Mouse (Mus musculus) spleen, adult 2 months (tissue): Measurements from ENCODE around the gene Reln. TPM values are rescaled to one million over a fixed set of nuclear protein-coding genes. Genes with fewer than 3 reads are reported as not detected.

Experiments used
- DNase-seq, 2 experiments: peaks; one replicate each; pipeline versions ENCODE4 v3.0.0 to v3.0.0-alpha.2; 2012 to 2021; ENCODE audit warnings: low spot score in 2 of 2, low read depth in 1 of 2
- H3K27ac ChIP-seq: fragments of 200-500 bp; 2 replicates; pipeline ENCODE4 v1.5.1; 2012; ENCODE audit warnings: low read length, inconsistent platforms; ENCODE audit not compliant: insufficient read depth
- H3K27me3 ChIP-seq: fragments of 200-500 bp; 2 replicates; pipeline ENCODE4 v1.6.1; 2012; ENCODE audit warnings: mild to moderate bottlenecking, moderate library complexity, low read length, inconsistent platforms; ENCODE audit not compliant: control insufficient read depth, insufficient read depth
- H3K36me3 ChIP-seq: fragments of 200-500 bp; 2 replicates; pipeline ENCODE4 v1.6.1; 2012; ENCODE audit warnings: mild to moderate bottlenecking, low read length, inconsistent platforms; ENCODE audit not compliant: control insufficient read depth, insufficient read depth
- H3K4me1 ChIP-seq: fragments of 200-500 bp; 2 replicates; pipeline ENCODE4 v1.6.1; 2011; ENCODE audit warnings: inconsistent platforms; ENCODE audit not compliant: control insufficient read depth, insufficient read depth, insufficient read length
- H3K4me3 ChIP-seq: fragments of 200-500 bp; 2 replicates; pipeline ENCODE4 v1.5.1; 2011; ENCODE audit warnings: mild to moderate bottlenecking, inconsistent platforms; ENCODE audit not compliant: insufficient read depth, insufficient read length; ENCODE audit errors: extremely low read depth
- CTCF ChIP-seq: fragments of 200-500 bp; IDR thresholded peaks from 2 replicates; pipeline ENCODE4 v1.5.1; 2011; ENCODE audit warnings: mild to moderate bottlenecking, inconsistent platforms; ENCODE audit not compliant: insufficient read depth, insufficient read length, insufficient replicate concordance; ENCODE audit errors: extremely low read depth
- POLR2A ChIP-seq: fragments of 200-500 bp; IDR thresholded peaks from 2 replicates; pipeline ENCODE4 v1.6.1; 2011; ENCODE audit warnings: low read depth, low read length, inconsistent platforms
- WGBS: fragments of 180-500 bp; shearing (Covaris S2); methylation state at CpG from one replicate; pipeline ENCODE4 v1.1.7; 2018; 5-methylcytosine and 5-hydroxymethylcytosine counted together
- polyA plus RNA-seq: library from polyadenylated mRNA; depleted of rRNA; stranded (reverse); fragments of >200 nt; gene quantifications from 2 replicates; pipeline ENCODE4 v1.2.3, GENCODE M21; 2012

Gene Reln
- polyA plus RNA-seq, 1 experiment, result 3.8 TPM

GRCm38 (mm10) chr5:22094984-22095383 is 249.5 kb downstream of the Reln start:
- Histone ChIP-seq H3K36me3 (no peaks in the 10 kb centered on the region), H3K27ac (no peak overlapping the region), H3K27me3 (no peaks in the 10 kb centered on the region), H3K4me3 (no peak overlapping the region), H3K4me1 (no peaks in the 10 kb centered on the region)
- WGBS, result 94% methylated on average over 5 of the region's 5 CpGs
- no peak for DNase-seq
- TF ChIP-seq POLR2A, result no peak

- DNase-seq, result no peak
- WGBS, result 85% methylated on average over 5 of the region's 5 CpGs
- H3K4me3 ChIP-seq, result no peak overlapping the region
- no peak overlapping the region for H3K27ac ChIP-seq
- TF ChIP-seq POLR2A, result no peak
- TF ChIP-seq CTCF, result no peak
- H3K4me1 ChIP-seq, result no peaks in the 10 kb centered on the region
- no peaks in the 10 kb centered on the region for H3K27me3 ChIP-seq
- no peaks in the 10 kb centered on the region for H3K36me3 ChIP-seq
Observed at GRCm38 (mm10) chr5:22094043-22094442, 250.5 kb downstream of the Reln start.

- Histone ChIP-seq H3K4me1 (no peaks in the 10 kb centered on the region), H3K4me3 (no peak overlapping the region), H3K27me3 (no peaks in the 10 kb centered on the region), H3K36me3 (no peaks in the 10 kb centered on the region), H3K27ac (no peak overlapping the region)
- no peak for DNase-seq
- 86% methylated on average over 9 of the region's 9 CpGs for WGBS
- TF ChIP-seq CTCF (no peak), POLR2A (no peak)
Observed at GRCm38 (mm10) chr5:22093157-22093865, 251.2 kb downstream of the Reln start.

GRCm38 (mm10) chr5:22080468-22080986 is 264.0 kb downstream of the Reln start:
- TF ChIP-seq POLR2A (no peak), CTCF (no peak)
- no peak for DNase-seq
- no peaks in the 10 kb centered on the region for H3K27me3 ChIP-seq
- H3K27ac ChIP-seq, result no peak overlapping the region
- H3K4me3 ChIP-seq, result no peak overlapping the region
- H3K4me1 ChIP-seq, result no peaks in the 10 kb centered on the region
- H3K36me3 ChIP-seq, result no peaks in the 10 kb centered on the region
- 91% methylated on average over 6 of the region's 6 CpGs for WGBS

GRCm38 (mm10) chr5:22074971-22075370 is 269.5 kb downstream of the Reln start:
- no peak overlapping the region for H3K4me3 ChIP-seq
- H3K4me1 ChIP-seq, result no peaks in the 10 kb centered on the region
- no peaks in the 10 kb centered on the region for H3K27me3 ChIP-seq
- no peaks in the 10 kb centered on the region for H3K36me3 ChIP-seq
- no peak for TF ChIP-seq POLR2A
- no peak for TF ChIP-seq CTCF
- DNase-seq, result no peak
- 65% methylated on average over 5 of the region's 5 CpGs for WGBS
- no peak overlapping the region for H3K27ac ChIP-seq

GRCm38 (mm10) chr5:22072591-22072990 is 271.9 kb downstream of the Reln start:
- no peak for DNase-seq
- no peaks in the 10 kb centered on the region for H3K4me1 ChIP-seq
- H3K4me3 ChIP-seq, result no peak overlapping the region
- no peaks in the 10 kb centered on the region for H3K36me3 ChIP-seq
- 80% methylated on average over 6 of the region's 6 CpGs for WGBS
- no peak overlapping the region for H3K27ac ChIP-seq
- TF ChIP-seq POLR2A (no peak), CTCF (no peak)
- no peaks in the 10 kb centered on the region for H3K27me3 ChIP-seq

- DNase-seq, result no peak
- 80% methylated on average over 6 of the region's 6 CpGs for WGBS
Observed at GRCm38 (mm10) chr5:22059251-22059650, 285.3 kb downstream of the Reln start.

More at GRCm38 (mm10) chr5:22059251-22059650, 285.3 kb downstream of the Reln start:
- TF ChIP-seq CTCF, result no peak
- no peak for TF ChIP-seq POLR2A
- Histone ChIP-seq H3K4me3 (no peak overlapping the region), H3K4me1 (no peaks in the 10 kb centered on the region), H3K27ac (no peak overlapping the region), H3K36me3 (no peaks in the 10 kb centered on the region), H3K27me3 (no peaks in the 10 kb centered on the region)
